Comparison of ENCODE assay signal across 10 mouse cellular contexts in the genomic region with DNA sequence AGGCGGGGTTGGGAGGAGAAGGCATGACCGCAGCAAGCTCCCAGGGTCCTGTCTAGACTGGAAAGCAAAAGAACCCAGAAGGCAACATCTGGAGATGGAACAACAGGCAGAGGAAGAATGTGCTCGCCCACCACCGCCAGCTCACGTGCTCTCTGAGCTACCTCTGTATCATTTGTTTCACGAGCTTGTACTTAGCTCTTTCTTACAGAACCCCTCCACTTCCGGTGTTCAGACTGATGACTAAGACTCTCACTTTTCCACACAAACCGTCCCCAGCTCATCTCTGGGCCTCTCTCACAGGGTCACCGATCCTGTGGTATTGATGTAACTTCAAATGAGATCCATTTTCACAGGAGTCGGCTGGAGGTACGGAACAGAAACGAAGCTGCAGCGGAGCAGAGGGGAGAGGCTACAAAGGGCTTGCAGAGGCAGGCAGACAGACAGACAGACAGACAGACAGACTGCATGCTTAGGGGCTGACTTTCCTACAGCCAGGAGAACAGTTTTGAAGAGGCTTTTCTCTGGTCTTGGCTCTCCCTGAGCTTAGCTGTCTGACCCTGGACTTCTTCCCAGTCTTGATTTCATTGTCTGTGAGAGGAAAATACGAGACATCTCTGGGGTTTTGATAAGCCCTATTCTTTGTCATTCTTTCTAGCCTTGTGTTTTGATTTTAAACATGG. TPM values are rescaled to one million over a fixed set of nuclear protein-coding genes. Genes with fewer than 3 reads are reported as not detected.
DNase-seq lines count a peak whose midpoint lies in the region; ATAC-seq and TF ChIP-seq lines count a peak whose summit lies in the region.
"Had no signal": no experiment of that assay in that cellular context is flagged by ENCODE, and none has a peak within 500 bp of the region (broad histone marks: within the 10 kb centered on the region; RNA-seq: fewer than 3 reads in every experiment).

No protein-coding gene starts in this region.

- H3K4me3 ChIP-seq in liver, embryonic 12.5 days = peak overlapping the region; percentile 27
- H3K4me3 ChIP-seq in embryonic fibroblast, embryonic 13.5 days (ENCODE audit: insufficient read depth, low read length) = no peak overlapping the region
- no peak overlapping the region for H3K4me3 ChIP-seq in hindbrain, embryonic 15.5 days
- H3K4me3 ChIP-seq: forebrain, embryonic 15.5 days had no signal

- WGBS in liver, embryonic 12.5 days (ENCODE audit: insufficient replicate concordance) = 50% methylated on average over 14 of the region's 14 CpGs
- 70% methylated on average over 14 of the region's 14 CpGs for WGBS in hindbrain, embryonic 15.5 days

- H3K4me2 ChIP-seq in liver, embryonic 12.5 days = peak overlapping the region; percentile 59
- H3K4me2 ChIP-seq in hindbrain, embryonic 15.5 days = 0 out of 2 replicates have a peak overlapping the region, but pooled peaks have one; percentile 9
- H3K4me2 ChIP-seq: forebrain, embryonic 15.5 days had no signal

- peak overlapping the region; percentile 29; the same call in 1 of the 2 replicates for H3K27ac ChIP-seq in liver, embryonic 12.5 days
- peak overlapping the region; percentile 67 for H3K27ac ChIP-seq in embryonic fibroblast, embryonic 13.5 days (ENCODE audit: insufficient read depth, low read length)
- no peak overlapping the region; the same call in 1 of the 2 replicates for H3K27ac ChIP-seq in hindbrain, embryonic 15.5 days (replicated peaks)
- H3K27ac ChIP-seq: forebrain, embryonic 15.5 days; kidney, postnatal 0 days had no signal

- TF ChIP-seq POLR2A in embryonic fibroblast, embryonic 13.5 days (IDR thresholded peaks at IDR 0.05; ENCODE audit: low read depth, low read length) = no peak

- DNase-seq in liver = no peak
- peak; percentile 36 for DNase-seq in NIH3T3 (ENCODE audit: low read depth)
- DNase-seq in left cerebral cortex, adult 18-20 months (ENCODE audit: low spot score in 2 of 2) = no peak
- DNase-seq: cerebellum, adult 8-10 months had no signal

- H3K9me3 ChIP-seq in liver, embryonic 12.5 days (replicated peaks) = no peaks in the 10 kb centered on the region
- H3K9me3 ChIP-seq in hindbrain, embryonic 15.5 days = no peaks in the 10 kb centered on the region
- H3K9me3 ChIP-seq: forebrain, embryonic 15.5 days had no signal

- H3K4me1 ChIP-seq in liver, embryonic 12.5 days = peaks cover 52% of the 10 kb centered on the region
- peaks cover 30% of the 10 kb centered on the region for H3K4me1 ChIP-seq in embryonic fibroblast, embryonic 13.5 days (ENCODE audit: control insufficient read depth, insufficient read depth, low read length)
- H3K4me1 ChIP-seq in hindbrain, embryonic 15.5 days (replicated peaks) = peaks cover 42% of the 10 kb centered on the region

- H3K27me3 ChIP-seq in liver, embryonic 12.5 days (replicated peaks) = peaks cover 4% of the 10 kb centered on the region; the same call in 1 of the 2 replicates
- H3K27me3 ChIP-seq in hindbrain, embryonic 15.5 days = no peaks in the 10 kb centered on the region
- H3K27me3 ChIP-seq: forebrain, embryonic 15.5 days had no signal

- TF ChIP-seq CTCF in embryonic fibroblast, embryonic 13.5 days (IDR thresholded peaks at IDR 0.05; ENCODE audit: borderline replicate concordance, insufficient read depth, low read length) = no peak

- peak overlapping the region; percentile 43; the same call in 1 of the 2 replicates for H3K9ac ChIP-seq in liver, embryonic 12.5 days
- no peak overlapping the region for H3K9ac ChIP-seq in hindbrain, embryonic 15.5 days
- H3K9ac ChIP-seq: forebrain, embryonic 15.5 days had no signal

- peak; percentile 9 for ATAC-seq in liver, embryonic 12.5 days
- no peak for ATAC-seq in hindbrain, embryonic 15.5 days (ENCODE audit: low FRiP score, low read depth)
- ATAC-seq in megakaryocyte progenitor cell, adult 5-6 weeks (replicated peaks; ENCODE audit: poor library complexity) = no peak
- ATAC-seq: forebrain, embryonic 15.5 days had no signal

- H3K36me3 ChIP-seq in liver, embryonic 12.5 days = no peaks in the 10 kb centered on the region
- H3K36me3 ChIP-seq in hindbrain, embryonic 15.5 days = no peaks in the 10 kb centered on the region
- H3K36me3 ChIP-seq: forebrain, embryonic 15.5 days had no signal

RNA-seq across cellular contexts. Expression of a gene that starts 33.2 kb away (rescaled TPM):
- polyA plus RNA-seq in liver, embryonic 12.5 days (2016; fragmentation: Nextera tagmentation; extraction: Ambion mirVana) = 52.4 and 56.6 TPM in 2 replicates
- 54.2 and 80.9 TPM in 2 replicates for polyA plus RNA-seq in embryonic fibroblast, embryonic 13.5 days (2011; ENCODE audit: insufficient read length, low read depth, missing spikeins)
- 56.8 and 59.9 TPM in 2 replicates for polyA plus RNA-seq in hindbrain, embryonic 15.5 days (2015; fragmentation: Nextera tagmentation; extraction: Ambion mirVana)
- 10 to 100 TPM; 76.5 to 80.3 TPM for total RNA-seq in left cerebral cortex, adult 18-20 months (2021)
- 29.7 and 53.1 TPM in 2 replicates for total RNA-seq in megakaryocyte progenitor cell, adult 5-6 weeks (2015)
- total RNA-seq in megakaryocyte progenitor cell, adult 5-6 weeks (2017) = 13.1 and 26.8 TPM in 2 replicates
